Mouse (Mus musculus) central nervous system, embryonic 18 days (tissue): ENCODE results near the gene Vmn1r32. TPM values are rescaled to one million over a fixed set of nuclear protein-coding genes. Genes with fewer than 3 reads are reported as not detected.

Experiments used
- polyA plus RNA-seq: library from polyadenylated mRNA; depleted of rRNA; stranded (reverse); fragments of >200 nt; gene quantifications from 2 replicates; pipeline ENCODE4 v1.2.3, GENCODE M21; 2012; rRNA removed

The Vmn1r32 gene
- polyA plus RNA-seq: not detected in 2 replicates

GRCm38 (mm10) chr6:66559996-66560395 lies at the start of gene Vmn1r32:
Gene Vmn1r32, minus strand, starts transcription at chr6:66560096.

DNA sequence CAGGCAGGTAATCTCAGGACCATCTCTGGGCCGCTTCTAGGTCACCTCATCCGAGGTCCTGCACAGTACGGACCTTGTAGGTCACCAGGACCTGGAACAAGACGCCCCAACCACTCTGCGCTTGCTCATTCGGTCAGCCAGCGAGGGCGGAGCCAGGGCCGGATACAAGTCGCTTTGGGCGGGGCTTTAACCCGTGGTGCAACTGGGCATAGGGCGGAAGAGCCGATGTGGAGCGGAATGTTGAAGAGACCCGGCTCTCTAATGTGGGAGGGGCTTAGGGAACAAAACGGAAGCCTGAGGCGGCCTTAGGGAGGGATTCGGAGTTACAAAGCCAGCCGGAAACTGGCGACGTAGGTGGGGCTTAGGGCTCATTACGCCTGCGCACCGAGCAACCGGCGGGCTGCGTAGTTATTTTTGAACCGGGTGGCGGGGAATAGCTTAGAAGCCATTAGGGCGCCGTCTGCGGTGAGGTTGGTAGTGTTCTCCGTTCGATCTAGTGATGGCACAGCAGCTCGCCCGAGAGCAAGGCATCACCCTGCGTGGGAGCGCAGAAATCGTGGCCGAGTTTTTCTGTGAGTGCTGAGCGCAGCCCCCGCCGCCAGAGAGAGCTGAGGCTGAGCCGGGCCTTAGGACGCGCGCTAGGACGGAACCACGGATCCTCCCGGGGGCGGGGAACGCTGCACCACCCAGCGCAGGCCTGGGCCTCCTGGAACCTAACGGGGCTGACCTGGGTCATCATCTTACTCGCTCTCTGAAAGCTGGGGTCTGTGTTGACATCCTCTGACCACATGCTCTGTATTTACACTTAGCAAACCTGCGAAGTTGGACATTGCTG lies 24.7 kb downstream of the Vmn1r32 start, which contains the start of gene Mad2l1:
TSS of gene Mad2l1 (plus strand) at position 363 of the 835 bp plus-strand sequence.

Other genes with a start within 250 kb of the Vmn1r32 start
- gene Mad2l1, start 24.7 kb downstream of the Vmn1r32 start, polyA plus RNA-seq: 15.8 and 19.1 TPM in 2 replicates
- gene Vmn1r33, start 58.2 kb upstream of the Vmn1r32 start, polyA plus RNA-seq: not detected in 2 replicates
- gene Vmn1r34, start 83.8 kb upstream of the Vmn1r32 start, polyA plus RNA-seq: not detected in 2 replicates
- gene Vmn1r35, start 125.8 kb upstream of the Vmn1r32 start, polyA plus RNA-seq: not detected in 2 replicates
- not detected in 2 replicates for gene Vmn1r36, start 159.1 kb upstream of the Vmn1r32 start, polyA plus RNA-seq
- not detected in 2 replicates for gene Vmn1r37, start 169.3 kb upstream of the Vmn1r32 start, polyA plus RNA-seq
- not detected in 2 replicates for gene Vmn1r38, start 222.5 kb upstream of the Vmn1r32 start, polyA plus RNA-seq